Mouse (Mus musculus) frontal cortex, postnatal 36 days (tissue): ENCODE results near the gene H2afv.

Experiments used
- DNase-seq, 2 experiments: peaks; one replicate each; pipeline ENCODE4 v3.0.0; 2022; ENCODE audit warnings: low spot score in 2 of 2

The H2afv gene

GRCm38 (mm10) chr11:6388726-6389413 lies 55.4 kb downstream of the H2afv start, which contains the start of gene Zmiz2:
Zmiz2 (plus strand) TSS chr11:6389074.
- peak; percentile 94 to 95 for DNase-seq

DNA sequence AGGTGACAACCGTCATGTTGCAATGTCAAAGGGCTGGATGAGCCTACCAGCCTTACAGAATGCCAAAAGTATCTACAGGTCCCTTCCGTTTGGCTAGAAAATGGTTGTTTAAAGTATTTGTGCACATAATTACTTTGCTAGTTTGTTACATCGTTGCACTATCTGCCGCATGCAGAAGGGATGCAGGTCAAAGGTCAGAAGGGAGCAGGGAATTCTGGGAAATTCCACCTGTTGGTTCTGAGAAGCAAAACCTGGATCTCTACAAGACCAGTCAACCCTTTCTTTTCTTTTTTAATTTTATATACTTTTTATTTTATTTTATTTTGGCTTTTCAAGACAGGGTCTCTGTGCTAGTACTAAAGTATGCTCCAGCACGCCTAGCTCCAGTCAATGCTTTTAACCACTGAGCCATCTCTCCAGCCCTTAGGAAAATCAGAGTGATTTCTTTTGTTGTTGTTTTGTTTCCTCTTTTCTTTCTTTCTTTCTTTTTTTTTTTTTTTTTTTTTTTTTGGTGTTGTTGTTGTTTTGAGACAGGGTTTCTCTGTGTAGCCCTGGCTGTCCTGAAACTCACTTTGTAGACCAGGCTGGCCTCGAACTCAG lies 56.0 kb downstream of the H2afv start:
- no peak for DNase-seq

DNA sequence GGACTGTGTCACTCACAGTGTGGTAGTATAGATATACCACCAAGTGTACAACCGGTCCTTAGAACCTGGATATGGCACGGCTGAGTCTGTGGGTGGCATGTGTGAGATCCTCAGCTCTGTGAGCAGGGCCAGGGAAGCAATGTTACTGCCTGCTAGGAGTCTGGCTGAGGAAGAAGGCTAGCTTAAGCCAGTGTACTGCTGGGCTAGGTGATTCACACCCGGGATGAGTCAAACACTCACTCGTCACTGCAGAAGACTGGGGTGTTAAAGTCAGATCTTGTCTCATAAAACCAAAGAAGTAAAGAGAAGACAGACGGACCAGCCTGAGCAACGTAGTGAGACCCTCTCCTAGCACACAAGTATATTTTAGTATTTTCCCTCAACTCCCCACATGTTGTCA lies 63.3 kb downstream of the H2afv start:
- DNase-seq: no peak
